Mouse (Mus musculus): ENCODE measurements at regions not wholly inside any gene's neighbourhood (a gene's known extent, or its start where the extent isn't known, plus 50 kb on each side); places are given as distances from the start of the nearest gene placed in this dataset.

- in situ Hi-C loops (cut with MboI, MseI): loop anchor here (5.0 kb wide), 1 partner anchor 139 kb away; no protein-coding TSS in a partner anchor
Observed at GRCm38 (mm10) chr13:5713195-5713863, 148.0 kb upstream of the Klf6 start.

- in situ Hi-C loops (cut with MboI, MseI): loop anchor here (5.0 kb wide), 1 partner anchor 138 kb away; no protein-coding TSS in a partner anchor
Observed at GRCm38 (mm10) chr13:5714191-5714591, 147.1 kb upstream of the Klf6 start.

- in situ Hi-C loops (cut with MboI, MseI): loop anchor here (5.0 kb wide), 2 partner anchors 53 to 138 kb away; no protein-coding TSS in a partner anchor
Observed at GRCm38 (mm10) chr13:5714793-5715192, 146.5 kb upstream of the Klf6 start.

GRCm38 (mm10) chr13:5716749-5717148, 144.5 kb upstream of the Klf6 start:
- in situ Hi-C loops (cut with MboI, MseI): loop anchor here (5.0 kb wide), 1 partner anchor 51 kb away; no protein-coding TSS in a partner anchor

GRCm38 (mm10) chr13:5723319-5723718, 138.0 kb upstream of the Klf6 start:
- in situ Hi-C loops (cut with MboI, MseI): no loop called here

- in situ Hi-C loops (cut with MboI, MseI): no loop called here
Observed at GRCm38 (mm10) chr13:5724364-5724763, 136.9 kb upstream of the Klf6 start.

GRCm38 (mm10) chr13:5725984-5726383, 135.3 kb upstream of the Klf6 start:
- in situ Hi-C loops (cut with MboI, MseI): no loop called here

GRCm38 (mm10) chr13:5726446-5726845, 134.8 kb upstream of the Klf6 start:
- in situ Hi-C loops (cut with MboI, MseI): no loop called here

- in situ Hi-C loops (cut with MboI, MseI): no loop called here
Observed at GRCm38 (mm10) chr13:5728172-5728571, 133.1 kb upstream of the Klf6 start.

- in situ Hi-C loops (cut with MboI, MseI): no loop called here
Observed at GRCm38 (mm10) chr13:5728808-5729207, 132.5 kb upstream of the Klf6 start.

GRCm38 (mm10) chr13:5729426-5730068, 131.7 kb upstream of the Klf6 start:
- in situ Hi-C loops (cut with MboI, MseI): no loop called here

GRCm38 (mm10) chr13:5732206-5732605, 129.1 kb upstream of the Klf6 start:
- in situ Hi-C loops (cut with MboI, MseI): no loop called here

GRCm38 (mm10) chr13:5735027-5735624, 126.2 kb upstream of the Klf6 start:
- in situ Hi-C loops (cut with MboI, MseI): no loop called here

- in situ Hi-C loops (cut with MboI, MseI): no loop called here
Observed at GRCm38 (mm10) chr13:5736472-5736871, 124.8 kb upstream of the Klf6 start.

GRCm38 (mm10) chr13:5737214-5737613, 124.1 kb upstream of the Klf6 start:
- in situ Hi-C loops (cut with MboI, MseI): no loop called here

- in situ Hi-C loops (cut with MboI, MseI): no loop called here
Observed at GRCm38 (mm10) chr13:5740805-5741204, 120.5 kb upstream of the Klf6 start.

- in situ Hi-C loops (cut with MboI, MseI): no loop called here
Observed at GRCm38 (mm10) chr13:5744949-5745348, 116.3 kb upstream of the Klf6 start.

GRCm38 (mm10) chr13:5757176-5757575, 104.1 kb upstream of the Klf6 start:
- in situ Hi-C loops (cut with MboI, MseI): no loop called here

GRCm38 (mm10) chr13:5757963-5758362, 103.3 kb upstream of the Klf6 start:
- in situ Hi-C loops (cut with MboI, MseI): no loop called here

GRCm38 (mm10) chr13:5760030-5760429, 101.3 kb upstream of the Klf6 start:
- in situ Hi-C loops (cut with MboI, MseI): loop anchor here (10.0 kb wide), 1 partner anchor 215 kb away; no protein-coding TSS in a partner anchor

- in situ Hi-C loops (cut with MboI, MseI): loop anchor here (5.0 to 10.0 kb wide), 3 partner anchors 49 to 208 kb away; partner anchors contain the start of gene Klf6
Observed at GRCm38 (mm10) chr13:5766394-5766793, 94.9 kb upstream of the Klf6 start.

GRCm38 (mm10) chr13:5767202-5767601, 94.1 kb upstream of the Klf6 start:
- in situ Hi-C loops (cut with MboI, MseI): loop anchor here (5.0 to 10.0 kb wide), 3 partner anchors 50 to 208 kb away; partner anchors contain the start of gene Klf6
